Mouse (Mus musculus): ENCODE measurements around the gene Ripor3. TPM values are rescaled to one million over a fixed set of nuclear protein-coding genes. Genes with fewer than 3 reads are reported as not detected.

The Ripor3 gene
- total RNA-seq, 2 experiments from 2014 or later: 0.20 to 0.33 TPM

- Histone ChIP-seq H3K27ac (no peak overlapping the region), H3K4me3 (no peak overlapping the region)
- intact Hi-C loops (cut with DNase I): no loop called here
- TF ChIP-seq CTCF (IDR thresholded peaks at IDR 0.05): no peak
- no peak for DNase-seq
These were observed 37.6 kb downstream of the Ripor3 start for GRCm38 (mm10) chr2:167972809-167973208.

GRCm38 (mm10) chr2:167972146-167972545, 38.3 kb downstream of the Ripor3 start:
- no peak for TF ChIP-seq CTCF (IDR thresholded peaks at IDR 0.05)
- no peak for DNase-seq
- Histone ChIP-seq H3K27ac (no peak overlapping the region), H3K4me3 (no peak overlapping the region)
- intact Hi-C loops (cut with DNase I): no loop called here

GRCm38 (mm10) chr2:167969851-167970541, 40.4 kb downstream of the Ripor3 start:
- no peak overlapping the region for H3K4me3 ChIP-seq
- TF ChIP-seq CTCF (IDR thresholded peaks at IDR 0.05): no peak
- intact Hi-C loops (cut with DNase I): no loop called here
- H3K27ac ChIP-seq: peak overlapping the region; percentile 21; the same call in 1 of the 2 replicates
- DNase-seq: peak; percentile 67

- Histone ChIP-seq H3K27ac (peak overlapping the region; percentile 32; the same call in 1 of the 2 replicates), H3K4me3 (no peak overlapping the region)
- DNase-seq: peak; percentile 50
- TF ChIP-seq CTCF (IDR thresholded peaks at IDR 0.05): no peak
- intact Hi-C loops (cut with DNase I): no loop called here
These were observed 41.9 kb downstream of the Ripor3 start for GRCm38 (mm10) chr2:167968504-167968903.

- intact Hi-C loops (cut with DNase I): no loop called here
- TF ChIP-seq CTCF (IDR thresholded peaks at IDR 0.05): no peak
- no peak for DNase-seq
- H3K4me3 ChIP-seq: no peak overlapping the region
- no peak overlapping the region for H3K27ac ChIP-seq
These were observed 44.5 kb downstream of the Ripor3 start for GRCm38 (mm10) chr2:167965911-167966310.

GRCm38 (mm10) chr2:167964320-167964719, 46.1 kb downstream of the Ripor3 start:
- no peak for TF ChIP-seq CTCF (IDR thresholded peaks at IDR 0.05)
- intact Hi-C loops (cut with DNase I): no loop called here
- no peak for DNase-seq
- Histone ChIP-seq H3K4me3 (no peak overlapping the region), H3K27ac (no peak overlapping the region)

- no peak for TF ChIP-seq CTCF (IDR thresholded peaks at IDR 0.05)
- no peak overlapping the region for H3K4me3 ChIP-seq
- no peak overlapping the region for H3K27ac ChIP-seq
- no peak for DNase-seq
- intact Hi-C loops (cut with DNase I): no loop called here
These were observed 46.6 kb downstream of the Ripor3 start for GRCm38 (mm10) chr2:167963778-167964300.

GRCm38 (mm10) chr2:167963176-167963575, 47.2 kb downstream of the Ripor3 start:
- no peak overlapping the region for H3K4me3 ChIP-seq
- no peak overlapping the region for H3K27ac ChIP-seq
- intact Hi-C loops (cut with DNase I): no loop called here
- no peak for DNase-seq
- TF ChIP-seq CTCF (IDR thresholded peaks at IDR 0.05): no peak

GRCm38 (mm10) chr2:167962347-167962746, 48.1 kb downstream of the Ripor3 start:
- TF ChIP-seq CTCF (IDR thresholded peaks at IDR 0.05): no peak
- Histone ChIP-seq H3K4me3 (no peak overlapping the region), H3K27ac (no peak overlapping the region)
- intact Hi-C loops (cut with DNase I): no loop called here
- DNase-seq: no peak

GRCm38 (mm10) chr2:167960584-167960983, 49.8 kb downstream of the Ripor3 start:
- intact Hi-C loops (cut with DNase I): no loop called here
- TF ChIP-seq CTCF (IDR thresholded peaks at IDR 0.05): no peak
- Histone ChIP-seq H3K27ac (peak overlapping the region; percentile 67), H3K4me3 (no peak overlapping the region)
- DNase-seq: no peak

- no peak for TF ChIP-seq CTCF (IDR thresholded peaks at IDR 0.05)
- DNase-seq: no peak
- intact Hi-C loops (cut with DNase I): no loop called here
- peak overlapping the region; percentile 67 for H3K27ac ChIP-seq
- H3K4me3 ChIP-seq: no peak overlapping the region
These were observed 50.4 kb downstream of the Ripor3 start for GRCm38 (mm10) chr2:167959996-167960395.

- intact Hi-C loops (cut with DNase I): no loop called here
- no peak for TF ChIP-seq CTCF (IDR thresholded peaks at IDR 0.05)
- Histone ChIP-seq H3K27ac (peak overlapping the region; percentile 67), H3K4me3 (peak overlapping the region; percentile 27)
- no peak for DNase-seq
These were observed 51.0 kb downstream of the Ripor3 start for GRCm38 (mm10) chr2:167959384-167959911.

GRCm38 (mm10) chr2:167958843-167959242, 51.6 kb downstream of the Ripor3 start:
- Histone ChIP-seq H3K4me3 (peak overlapping the region; percentile 27), H3K27ac (peak overlapping the region; percentile 67)
- intact Hi-C loops (cut with DNase I): no loop called here
- TF ChIP-seq CTCF (IDR thresholded peaks at IDR 0.05): no peak
- DNase-seq: peak; percentile 90
